Mouse (Mus musculus) thymus, postnatal 10 days (tissue): Measurements from ENCODE around the gene Olfr1353.
"Not testable (repeated sequence)": the region's sequence is repeated elsewhere in the genome, so short reads cannot be mapped to it uniquely, and the experiment has no call there.

ENCODE experiments used
- DNase-seq, 2 experiments: peaks; one replicate each; pipeline ENCODE4 v3.0.0; 2021; ENCODE audit warnings: low spot score in 2 of 2

Gene Olfr1353

DNA sequence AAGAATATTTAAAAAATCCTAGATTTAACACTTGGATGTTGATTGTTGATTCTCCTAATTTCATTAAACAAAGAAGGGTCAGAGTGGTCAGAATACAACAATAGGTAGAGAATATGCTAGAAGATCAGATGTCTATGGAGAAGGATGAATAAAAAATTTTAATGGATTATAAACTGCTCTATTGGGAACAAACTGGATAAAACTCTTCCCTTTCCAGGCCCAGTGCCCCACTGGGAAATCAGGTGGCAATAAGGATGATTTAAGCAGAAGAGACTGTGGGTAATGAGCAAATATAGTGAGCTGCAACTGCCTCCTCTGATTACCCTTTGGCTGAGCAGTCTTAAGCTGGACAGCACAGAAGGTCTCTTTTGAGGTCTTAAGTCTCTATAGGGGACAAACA, at the start of gene Olfr1353:
Gene Olfr1353 (plus strand): TSS at position 301 of the 400 bp plus-strand sequence.
- DNase-seq, result not testable (repeated sequence)

DNA sequence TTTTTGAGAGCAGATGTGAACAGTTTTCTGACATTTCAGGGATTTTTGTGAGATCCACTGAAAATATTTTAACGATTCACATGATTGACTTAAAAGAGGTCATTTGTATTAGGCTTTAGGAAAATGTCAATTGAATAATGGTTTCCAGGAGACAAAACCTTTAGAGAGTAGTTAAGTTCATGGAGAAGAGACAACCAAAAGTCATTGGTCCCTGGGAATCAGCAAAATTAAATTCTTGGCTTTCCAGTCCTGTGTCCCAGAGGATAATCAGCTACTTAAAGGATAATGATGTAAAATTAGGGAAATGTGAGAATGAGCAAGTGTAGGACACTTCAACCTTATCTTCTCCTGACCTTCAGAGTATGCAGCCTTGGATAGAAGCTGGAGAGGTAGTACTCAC, 12.8 kb upstream of the Olfr1353 start, which contains the start of gene Olfr8:
Gene Olfr8 (plus strand): TSS at position 301 of the 400 bp plus-strand sequence.
- not testable (repeated sequence) for DNase-seq

DNA sequence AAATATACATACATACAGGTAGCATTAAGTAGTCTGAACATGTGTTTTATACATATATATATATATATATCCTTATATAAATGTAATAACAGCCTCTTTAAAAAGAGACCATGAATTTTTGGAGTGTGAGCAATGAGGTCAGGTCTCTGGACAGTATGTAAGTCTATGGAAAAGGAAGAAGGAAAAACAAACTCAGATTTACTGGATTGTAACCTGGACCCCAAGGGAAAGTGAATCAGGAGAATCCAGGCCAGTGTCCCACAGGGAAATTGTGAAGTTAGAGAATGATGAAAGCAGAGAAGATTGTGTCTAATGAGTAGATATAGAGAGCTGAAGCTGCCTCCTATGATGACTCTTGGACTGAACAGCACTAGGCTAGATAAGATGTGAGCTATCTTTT, 17.6 kb downstream of the Olfr1353 start, which contains the start of gene Olfr1352:
Gene Olfr1352 (plus strand): TSS at position 301 of the 400 bp plus-strand sequence.
- no peak for DNase-seq

DNA sequence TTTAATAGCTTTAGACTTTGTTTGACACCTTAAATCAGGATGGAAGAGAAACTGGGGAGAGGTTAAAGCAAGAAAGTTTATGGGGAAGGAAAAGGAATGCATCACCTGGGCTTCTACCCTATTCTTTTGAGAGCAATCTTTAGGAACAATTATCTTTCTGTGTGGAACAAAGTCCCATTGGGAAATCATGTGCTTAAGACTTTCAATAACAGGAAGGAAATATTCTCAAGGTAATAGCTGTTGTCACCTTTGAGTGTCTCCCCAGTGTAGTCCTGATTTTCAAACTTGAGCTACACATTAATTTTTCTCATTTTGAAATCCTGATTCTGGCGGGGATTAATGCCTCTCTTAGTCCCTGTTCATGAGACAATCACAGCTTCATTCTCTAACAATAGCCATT, 49.1 kb downstream of the Olfr1353 start, which contains the start of gene Olfr1351:
Gene Olfr1351 (plus strand): TSS at position 301 of the 400 bp plus-strand sequence.
- no peak for DNase-seq
